Mouse (Mus musculus): ENCODE measurements around the gene Spns1.
A peak's percentile ranks its signal among the peaks of the same experiment; 100 is the strongest.
"Not testable (repeated sequence)": the region's sequence is repeated elsewhere in the genome, so short reads cannot be mapped to it uniquely, and the experiment has no call there.

The Spns1 gene

GRCm38 (mm10) chr7:126377278-126378158 is at the start of gene Spns1:
Spns1 (minus strand) TSS chr7:126377450.
- peak; percentile 99 for DNase-seq

GRCm38 (mm10) chr7:126424161-126424560 is 46.9 kb upstream of the Spns1 start:
- no peak for DNase-seq

DNA sequence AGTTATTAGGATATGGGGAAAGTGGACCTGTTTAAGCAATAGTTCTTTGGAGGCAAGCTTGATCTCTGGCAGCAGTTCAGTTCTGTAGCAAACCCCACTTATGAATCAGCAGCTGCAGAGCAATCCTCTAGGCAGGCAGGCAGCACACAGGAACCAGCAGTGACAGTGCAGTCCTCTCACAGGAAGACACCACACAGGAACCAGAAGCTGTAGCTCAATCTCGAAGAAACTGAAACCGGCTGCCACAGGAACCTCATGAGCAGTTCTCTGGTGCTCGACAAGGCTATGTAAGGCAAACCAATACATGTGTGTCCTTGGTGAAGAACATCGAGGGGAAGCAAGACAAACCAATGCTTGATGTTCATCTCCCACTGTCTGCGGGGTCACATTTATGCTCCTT is 44.5 kb upstream of the Spns1 start:
- DNase-seq: no peak

- no peak for DNase-seq
These were observed 41.2 kb upstream of the Spns1 start for GRCm38 (mm10) chr7:126418496-126418895.

DNA sequence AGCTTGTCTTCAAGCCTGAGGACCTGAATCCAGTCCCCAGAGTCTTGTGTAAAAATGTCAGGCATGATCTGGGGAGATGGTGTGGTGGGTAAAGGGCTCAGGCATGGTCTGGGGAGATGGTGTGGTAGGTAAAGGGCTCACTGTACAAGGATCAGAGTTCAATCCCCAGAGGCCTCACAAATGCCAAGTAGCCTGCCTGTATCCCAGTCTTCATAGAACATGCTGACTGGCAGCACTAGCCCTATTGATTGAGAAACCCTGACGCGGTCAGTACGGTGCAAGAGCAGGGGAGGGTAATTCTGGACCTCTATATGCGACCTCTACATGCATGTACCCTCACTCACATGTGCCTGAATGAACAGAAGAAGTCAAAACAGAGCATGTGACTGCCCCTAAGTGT is 40.4 kb upstream of the Spns1 start:
- DNase-seq: no peak

GRCm38 (mm10) chr7:126417045-126417444 is 39.8 kb upstream of the Spns1 start:
- no peak for DNase-seq

DNA sequence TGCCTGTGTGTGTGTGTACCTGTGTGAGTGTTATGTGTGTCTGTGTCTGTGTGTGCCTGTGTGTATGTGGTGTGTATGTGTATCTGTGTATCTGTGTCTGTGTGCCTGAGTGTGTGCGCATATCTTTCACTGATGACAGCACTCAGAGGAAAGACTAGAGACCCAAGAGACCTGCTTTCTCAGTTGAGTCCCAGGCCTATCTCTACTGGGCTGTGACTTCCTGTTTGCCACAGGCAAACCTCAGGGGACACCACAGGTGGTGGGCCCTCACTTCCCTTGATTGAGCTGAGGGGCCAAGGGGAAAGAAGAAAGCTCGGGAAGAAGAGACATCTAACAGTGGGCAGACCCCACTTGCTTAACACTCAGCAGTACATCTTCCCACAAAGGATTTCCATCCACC is 39.4 kb upstream of the Spns1 start:
- no peak for DNase-seq

GRCm38 (mm10) chr7:126414725-126415124 is 37.5 kb upstream of the Spns1 start, which contains the start of gene Cd19:
Cd19 (minus strand) TSS chr7:126414889.
- no peak for DNase-seq

GRCm38 (mm10) chr7:126411061-126411460 is 33.8 kb upstream of the Spns1 start:
- DNase-seq: no peak

DNA sequence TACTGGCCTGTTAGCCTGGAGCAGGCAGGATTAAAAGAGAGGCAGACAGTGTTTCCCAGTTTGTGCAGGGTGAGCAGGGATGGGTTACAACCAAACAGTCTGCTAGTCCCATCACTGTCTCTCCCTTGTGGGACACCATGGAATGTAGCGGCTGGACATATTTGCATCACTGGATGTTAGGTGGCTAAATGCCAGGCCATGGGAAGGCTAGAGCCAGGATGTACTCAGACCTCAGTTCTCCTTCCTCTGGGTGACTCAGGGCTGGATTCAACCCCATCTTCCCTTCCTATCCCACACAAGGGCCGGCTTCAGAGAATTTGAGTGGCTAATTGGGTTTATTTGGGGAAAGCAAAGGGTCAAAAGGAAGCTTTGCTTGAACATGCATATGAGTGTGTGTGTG is 31.4 kb upstream of the Spns1 start:
- no peak for DNase-seq

DNA sequence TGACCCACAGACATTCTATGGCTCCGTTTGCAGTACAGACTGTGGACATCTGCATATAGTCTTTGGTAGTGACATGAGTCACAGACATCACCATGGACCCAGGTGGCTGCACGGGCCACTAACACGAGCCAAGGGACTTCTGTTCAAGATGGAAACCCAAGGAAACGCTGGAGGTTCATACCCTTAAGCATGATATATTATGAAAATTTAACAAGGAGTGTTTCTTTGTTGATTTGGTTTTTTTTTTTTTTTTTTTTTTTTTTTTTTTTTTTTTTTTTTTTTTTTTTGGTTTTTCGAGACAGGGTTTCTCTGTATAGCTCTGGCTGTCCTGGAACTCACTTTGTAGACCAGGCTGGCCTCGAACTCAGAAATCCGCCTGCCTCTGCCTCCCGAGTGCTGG is 25.3 kb upstream of the Spns1 start:
- not testable (repeated sequence) for DNase-seq

DNA sequence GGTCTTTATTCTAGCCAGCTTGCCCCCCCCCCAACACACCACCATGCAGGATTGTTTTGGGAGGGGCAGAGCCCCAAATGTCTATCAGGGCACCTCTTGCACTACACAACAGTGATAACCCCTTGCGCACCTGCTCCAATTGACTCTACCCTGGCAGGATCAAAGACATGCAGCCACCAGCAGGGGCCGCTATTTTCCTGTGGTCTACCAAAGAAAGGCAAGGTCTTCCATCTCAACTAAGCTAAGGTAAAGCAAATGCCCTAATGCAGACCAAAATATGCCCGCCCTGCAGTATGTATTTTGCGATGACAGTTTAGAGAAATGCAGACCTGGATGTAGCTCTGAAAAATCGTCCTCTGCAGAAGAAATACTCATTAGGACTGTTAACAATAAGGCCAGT is 22.3 kb upstream of the Spns1 start:
- DNase-seq: peak; percentile 84

DNA sequence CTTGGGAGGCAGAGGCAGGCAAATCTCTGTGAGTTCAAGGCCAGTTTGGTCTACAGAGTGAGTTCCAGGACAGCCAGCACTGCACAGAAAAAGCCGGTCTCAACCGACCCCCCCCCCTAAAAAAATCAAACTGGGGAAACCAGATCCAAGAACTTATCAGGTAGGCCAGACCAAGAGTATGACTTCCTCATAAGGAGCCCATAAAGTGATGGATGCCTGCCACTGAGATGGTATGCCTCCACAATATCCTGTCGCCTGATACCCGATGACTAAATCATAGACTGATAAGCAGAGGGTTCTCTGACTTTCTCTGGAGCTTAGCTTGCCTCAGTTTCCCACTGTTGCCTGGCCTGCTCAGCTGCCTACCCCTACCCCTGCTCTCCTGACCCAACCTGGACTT is 20.6 kb upstream of the Spns1 start:
- DNase-seq: no peak

GRCm38 (mm10) chr7:126397221-126397620 is 20.0 kb upstream of the Spns1 start:
- DNase-seq: peak; percentile 13

GRCm38 (mm10) chr7:126396298-126397119 is 19.3 kb upstream of the Spns1 start, which contains the start of gene Nfatc2ip:
Nfatc2ip (minus strand) TSS chr7:126396737.
- DNase-seq: peak; percentile 99

- DNase-seq: not testable (repeated sequence)
These were observed 15.0 kb upstream of the Spns1 start for GRCm38 (mm10) chr7:126392086-126392884.

GRCm38 (mm10) chr7:126388185-126388584 is 10.9 kb upstream of the Spns1 start:
- no peak for DNase-seq

- no peak for DNase-seq
These were observed 6.3 kb upstream of the Spns1 start for GRCm38 (mm10) chr7:126383565-126383964.

- no peak for DNase-seq
These were observed 360 bp downstream of the Spns1 start for GRCm38 (mm10) chr7:126376903-126377277.

DNA sequence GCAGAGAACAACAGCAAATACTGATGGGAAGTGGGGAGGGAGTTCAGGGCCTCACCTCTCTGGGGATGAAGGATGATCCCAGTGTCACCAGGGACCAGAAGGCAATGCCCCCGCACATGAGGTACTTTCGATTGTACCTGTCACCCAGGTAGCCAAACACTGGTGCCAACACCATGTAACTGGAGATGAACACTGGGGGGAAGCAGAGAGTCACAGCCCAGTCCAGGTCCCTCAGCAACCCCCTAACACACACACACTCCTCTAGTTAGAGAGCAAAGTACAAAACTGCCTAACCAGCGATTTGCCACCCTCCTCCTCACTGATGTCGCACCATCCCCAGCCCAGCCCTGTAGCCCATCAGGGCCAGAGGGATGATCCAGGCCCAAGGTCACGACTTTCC is 2.2 kb downstream of the Spns1 start:
- no peak for DNase-seq

GRCm38 (mm10) chr7:126374526-126374925 is 2.7 kb downstream of the Spns1 start:
- DNase-seq: no peak

- DNase-seq: no peak
These were observed 4.2 kb downstream of the Spns1 start for GRCm38 (mm10) chr7:126373007-126373406.

GRCm38 (mm10) chr7:126369393-126369792 is 7.9 kb downstream of the Spns1 start, which contains the start of gene Lat:
Lat (minus strand) TSS chr7:126369570.
- no peak for DNase-seq

Measured in kidney, adult 9 months (tissue).